Mouse (Mus musculus) neural tube, embryonic 13.5 days (tissue): ENCODE measurements at regions not wholly inside any gene's neighbourhood (a gene's known extent, or its start where the extent isn't known, plus 50 kb on each side); places are given as distances from the start of the nearest gene placed in this dataset.
A peak's percentile ranks its signal among the peaks of the same experiment; 100 is the strongest.
"Not testable (repeated sequence)": the region's sequence is repeated elsewhere in the genome, so short reads cannot be mapped to it uniquely, and the experiment has no call there.

Experiments used
- ATAC-seq: fragments of 200-750 bp; cut with Nextera tagmentation; 2 replicates; pipeline ENCODE4 v1.8.0; 2017; ENCODE audit warnings: low read depth, mild to moderate bottlenecking, moderate TSS enrichment, moderate library complexity
- H3K27ac ChIP-seq: fragments of 300-500 bp; sonication (generic); replicated peaks from 2 replicates; pipeline ENCODE4 v1.5.1; 2015; ENCODE audit warnings: moderate library complexity, mild to moderate bottlenecking, inconsistent platforms
- H3K27me3 ChIP-seq: fragments of 300-500 bp; sonication (generic); 2 replicates; pipeline ENCODE4 v1.6.1; 2015; ENCODE audit warnings: mild to moderate bottlenecking, inconsistent platforms
- H3K36me3 ChIP-seq: fragments of 300-500 bp; sonication (generic); 2 replicates; pipeline ENCODE4 v1.6.1; 2015; ENCODE audit warnings: mild to moderate bottlenecking, inconsistent platforms
- H3K4me1 ChIP-seq: fragments of 300-500 bp; sonication (generic); replicated peaks from 2 replicates; pipeline ENCODE4 v1.6.1; 2015; ENCODE audit warnings: inconsistent platforms
- H3K4me2 ChIP-seq: fragments of 300-500 bp; sonication (generic); 2 replicates; pipeline ENCODE4 v1.6.1; 2015; ENCODE audit warnings: inconsistent platforms, mild to moderate bottlenecking, moderate library complexity
- H3K4me3 ChIP-seq: fragments of 300-500 bp; sonication (generic); 2 replicates; pipeline ENCODE4 v1.5.1; 2015; ENCODE audit warnings: mild to moderate bottlenecking, inconsistent platforms
- H3K9ac ChIP-seq: fragments of 300-500 bp; sonication (generic); 2 replicates; pipeline ENCODE4 v1.6.1; 2015; ENCODE audit warnings: moderate library complexity, mild to moderate bottlenecking, inconsistent platforms
- H3K9me3 ChIP-seq: fragments of 300-500 bp; sonication (generic); 2 replicates; pipeline ENCODE4 v1.6.1; 2016; ENCODE audit warnings: inconsistent platforms
- WGBS: fragments of 180-500 bp; shearing (Covaris S2); methylation state at CpG from one replicate; pipeline ENCODE4 v1.1.7; 2015; 5-methylcytosine and 5-hydroxymethylcytosine counted together

GRCm38 (mm10) chr7:116620381-116620780 is 116.2 kb downstream of the Nucb2 start:
- no peak overlapping the region for H3K4me3 ChIP-seq
- no peak overlapping the region for H3K4me2 ChIP-seq
- no peak overlapping the region for H3K27ac ChIP-seq
- ATAC-seq = no peak
- WGBS = 78% methylated on average over 4 of the region's 4 CpGs
- no peaks in the 10 kb centered on the region for H3K36me3 ChIP-seq
- H3K9me3 ChIP-seq = no peaks in the 10 kb centered on the region
- no peaks in the 10 kb centered on the region for H3K27me3 ChIP-seq
- no peak overlapping the region for H3K9ac ChIP-seq
- peaks cover 7% of the 10 kb centered on the region for H3K4me1 ChIP-seq

- Histone ChIP-seq H3K4me1 (peaks cover 3% of the 10 kb centered on the region; the same call in 1 of the 2 replicates), H3K9ac (no peak overlapping the region), H3K27ac (peak overlapping the region; percentile 74), H3K4me3 (no peak overlapping the region), H3K27me3 (no peaks in the 10 kb centered on the region), H3K9me3 (no peaks in the 10 kb centered on the region), H3K4me2 (no peak overlapping the region), H3K36me3 (no peaks in the 10 kb centered on the region)
- 67% methylated on average over 3 of the region's 3 CpGs for WGBS
- 0 out of 2 replicates have a peak, but pooled peaks have one; percentile 40 for ATAC-seq
Observed at GRCm38 (mm10) chr7:116633210-116633609, 129.0 kb downstream of the Nucb2 start.

GRCm38 (mm10) chr7:116644902-116645650 is 140.9 kb downstream of the Nucb2 start:
- no peak overlapping the region for H3K4me2 ChIP-seq
- WGBS = 48% methylated on average over 10 of the region's 10 CpGs
- H3K4me3 ChIP-seq = no peak overlapping the region
- H3K4me1 ChIP-seq = peaks cover 4% of the 10 kb centered on the region; the same call in 1 of the 2 replicates
- no peak overlapping the region for H3K27ac ChIP-seq
- no peak for ATAC-seq
- no peak overlapping the region for H3K9ac ChIP-seq
- no peaks in the 10 kb centered on the region for H3K9me3 ChIP-seq
- no peaks in the 10 kb centered on the region for H3K27me3 ChIP-seq
- no peaks in the 10 kb centered on the region for H3K36me3 ChIP-seq

- Histone ChIP-seq H3K36me3 (no peaks in the 10 kb centered on the region), H3K27ac (no peak overlapping the region), H3K4me3 (no peak overlapping the region), H3K4me2 (no peak overlapping the region), H3K9me3 (no peaks in the 10 kb centered on the region), H3K4me1 (no peaks in the 10 kb centered on the region), H3K9ac (no peak overlapping the region), H3K27me3 (no peaks in the 10 kb centered on the region)
- WGBS = 61% methylated on average over 10 of the region's 10 CpGs
- no peak for ATAC-seq
Observed at GRCm38 (mm10) chr7:116654466-116654865, 150.3 kb downstream of the Nucb2 start.

GRCm38 (mm10) chr7:116657040-116657439 is 152.9 kb downstream of the Nucb2 start:
- not testable (repeated sequence) for H3K36me3 ChIP-seq, H3K4me2 ChIP-seq, ATAC-seq, H3K4me1 ChIP-seq, H3K27me3 ChIP-seq, H3K9ac ChIP-seq, H3K9me3 ChIP-seq, H3K27ac ChIP-seq, H3K4me3 ChIP-seq
- WGBS = 96% methylated on average over 6 of the region's 6 CpGs

GRCm38 (mm10) chr7:116665581-116665980 is 161.4 kb downstream of the Nucb2 start:
- no peaks in the 10 kb centered on the region for H3K4me1 ChIP-seq
- no peak overlapping the region for H3K9ac ChIP-seq
- H3K36me3 ChIP-seq = no peaks in the 10 kb centered on the region
- H3K9me3 ChIP-seq = no peaks in the 10 kb centered on the region
- no peak overlapping the region for H3K4me3 ChIP-seq
- WGBS = 91% methylated on average over 15 of the region's 15 CpGs
- no peak overlapping the region for H3K4me2 ChIP-seq
- H3K27ac ChIP-seq = no peak overlapping the region
- no peaks in the 10 kb centered on the region for H3K27me3 ChIP-seq
- ATAC-seq = no peak

- Histone ChIP-seq H3K36me3 (no peaks in the 10 kb centered on the region), H3K9ac (no peak overlapping the region), H3K4me2 (no peak overlapping the region), H3K4me1 (peaks cover 6% of the 10 kb centered on the region; the same call in 1 of the 2 replicates), H3K27me3 (no peaks in the 10 kb centered on the region), H3K27ac (no peak overlapping the region), H3K4me3 (no peak overlapping the region), H3K9me3 (no peaks in the 10 kb centered on the region)
- ATAC-seq = no peak
- WGBS = 66% methylated on average over 16 of the region's 16 CpGs
Observed at GRCm38 (mm10) chr7:116674199-116675019, 170.2 kb downstream of the Nucb2 start.

- Histone ChIP-seq H3K27me3 (peaks cover 5% of the 10 kb centered on the region; the same call in 1 of the 2 replicates), H3K4me3 (no peak overlapping the region), H3K4me1 (peaks cover 21% of the 10 kb centered on the region), H3K9ac (no peak overlapping the region), H3K36me3 (no peaks in the 10 kb centered on the region), H3K9me3 (no peaks in the 10 kb centered on the region), H3K4me2 (no peak overlapping the region), H3K27ac (no peak overlapping the region)
- no peak for ATAC-seq
- 76% methylated on average over 1 of the region's 1 CpGs for WGBS
Observed at GRCm38 (mm10) chr7:116676696-116677095, 172.5 kb downstream of the Nucb2 start.

GRCm38 (mm10) chr7:116679195-116679594 is 175.0 kb downstream of the Nucb2 start:
- Histone ChIP-seq H3K4me2 (no peak overlapping the region), H3K9me3 (no peaks in the 10 kb centered on the region), H3K4me3 (no peak overlapping the region), H3K27me3 (peaks cover 5% of the 10 kb centered on the region; the same call in 1 of the 2 replicates), H3K4me1 (peaks cover 28% of the 10 kb centered on the region), H3K36me3 (no peaks in the 10 kb centered on the region), H3K27ac (no peak overlapping the region), H3K9ac (no peak overlapping the region)
- 85% methylated on average over 4 of the region's 4 CpGs for WGBS
- ATAC-seq = no peak

- Histone ChIP-seq H3K9ac (no peak overlapping the region), H3K27me3 (peaks cover 5% of the 10 kb centered on the region; the same call in 1 of the 2 replicates), H3K4me3 (no peak overlapping the region), H3K36me3 (no peaks in the 10 kb centered on the region), H3K27ac (no peak overlapping the region), H3K4me1 (peaks cover 23% of the 10 kb centered on the region), H3K9me3 (no peaks in the 10 kb centered on the region), H3K4me2 (no peak overlapping the region)
- ATAC-seq = 0 out of 2 replicates have a peak, but pooled peaks have one; percentile 34
- WGBS = 77% methylated on average over 3 of the region's 3 CpGs
Observed at GRCm38 (mm10) chr7:116680523-116680922, 176.4 kb downstream of the Nucb2 start.

GRCm38 (mm10) chr7:116681268-116681667 is 177.1 kb downstream of the Nucb2 start:
- peaks cover 23% of the 10 kb centered on the region for H3K4me1 ChIP-seq
- ATAC-seq = peak; percentile 91
- no peaks in the 10 kb centered on the region for H3K9me3 ChIP-seq
- WGBS = 8% methylated on average over 8 of the region's 8 CpGs
- H3K36me3 ChIP-seq = no peaks in the 10 kb centered on the region
- no peak overlapping the region for H3K9ac ChIP-seq
- no peak overlapping the region for H3K4me2 ChIP-seq
- peaks cover 5% of the 10 kb centered on the region; the same call in 1 of the 2 replicates for H3K27me3 ChIP-seq
- 0 out of 2 replicates have a peak overlapping the region, but pooled peaks have one; percentile 49 for H3K27ac ChIP-seq
- H3K4me3 ChIP-seq = no peak overlapping the region

GRCm38 (mm10) chr7:116700409-116700808 is 196.2 kb downstream of the Nucb2 start:
- Histone ChIP-seq H3K27me3 (peaks cover 4% of the 10 kb centered on the region; the same call in 1 of the 2 replicates), H3K9me3 (0 out of 2 replicates have a peak, but pooled peaks cover 1% of the 10 kb centered on the region), H3K4me3 (no peak overlapping the region), H3K4me1 (0 out of 2 replicates have a peak, but pooled peaks cover 5% of the 10 kb centered on the region), H3K27ac (no peak overlapping the region), H3K36me3 (no peaks in the 10 kb centered on the region), H3K4me2 (no peak overlapping the region), H3K9ac (no peak overlapping the region)
- ATAC-seq = no peak
- 85% methylated on average over 2 of the region's 2 CpGs for WGBS
